In the genomic region with DNA sequence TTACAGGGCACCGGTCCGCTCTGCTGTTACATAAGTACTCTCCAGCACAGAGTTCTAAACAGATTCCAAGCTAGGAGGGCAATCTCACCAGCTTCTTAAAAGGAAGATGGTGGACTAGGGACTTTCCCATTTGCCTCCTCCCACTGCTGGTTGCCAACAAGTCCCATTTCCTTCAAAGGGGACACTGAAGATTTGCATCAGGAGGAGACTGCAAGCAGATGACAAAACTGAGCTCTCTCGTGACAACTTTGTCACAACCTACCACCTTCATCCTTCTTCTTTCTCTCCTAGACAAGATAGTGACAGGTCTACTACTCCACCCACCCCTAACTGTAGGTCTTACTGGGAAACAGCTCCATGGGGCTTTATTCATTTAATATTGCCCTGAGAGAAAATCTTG, we compare ENCODE assay signal across 16 mouse cellular contexts.
"Had no signal": no experiment of that assay in that cellular context is flagged by ENCODE, and none has a peak within 500 bp of the region (broad histone marks: within the 10 kb centered on the region; RNA-seq: fewer than 3 reads in every experiment).

No protein-coding gene starts in this region.

- H3K9ac ChIP-seq: neural tube, embryonic 13.5 days; neural tube, embryonic 15.5 days; stomach, embryonic 15.5 days had no signal

- H3K4me3 ChIP-seq: neural tube, embryonic 13.5 days; neural tube, embryonic 15.5 days; stomach, embryonic 15.5 days had no signal

- H3K27ac ChIP-seq: neural tube, embryonic 13.5 days; neural tube, embryonic 15.5 days; stomach, embryonic 15.5 days; stomach, postnatal 0 days had no signal

- H3K4me1 ChIP-seq: stomach, embryonic 15.5 days had no signal

- H3K27me3 ChIP-seq: neural tube, embryonic 13.5 days; neural tube, embryonic 15.5 days; stomach, embryonic 15.5 days had no signal

- H3K4me2 ChIP-seq: neural tube, embryonic 13.5 days; stomach, embryonic 15.5 days had no signal

- H3K9me3 ChIP-seq: neural tube, embryonic 13.5 days; neural tube, embryonic 15.5 days; stomach, embryonic 15.5 days had no signal

- DNase-seq: retina, postnatal 1 day; right cerebral cortex, adult 18-20 months; right cerebral cortex, postnatal 14 days; right cerebral cortex, postnatal 25 days; right cerebral cortex, postnatal 4 days; spleen, adult 18-20 months; thymus, adult 18-20 months; thymus, adult 2 months; thymus, postnatal 14 days; thymus, postnatal 25 days; thymus, postnatal 36 days; thymus, postnatal 4 days had no signal

- H3K36me3 ChIP-seq: neural tube, embryonic 13.5 days; neural tube, embryonic 15.5 days; stomach, embryonic 15.5 days had no signal
